Mouse (Mus musculus): ENCODE data around the gene Plekhm1.
"Not testable (repeated sequence)": the region's sequence is repeated elsewhere in the genome, so short reads cannot be mapped to it uniquely, and the experiment has no call there.

Gene Plekhm1

GRCm38 (mm10) chr11:103339414-103340119, 72.9 kb downstream of the Plekhm1 start:
- no peak for DNase-seq (ENCODE audit: low spot score in 2 of 2)

GRCm38 (mm10) chr11:103338671-103339070, 73.8 kb downstream of the Plekhm1 start:
- no peak for DNase-seq (ENCODE audit: low spot score in 2 of 2)

DNA sequence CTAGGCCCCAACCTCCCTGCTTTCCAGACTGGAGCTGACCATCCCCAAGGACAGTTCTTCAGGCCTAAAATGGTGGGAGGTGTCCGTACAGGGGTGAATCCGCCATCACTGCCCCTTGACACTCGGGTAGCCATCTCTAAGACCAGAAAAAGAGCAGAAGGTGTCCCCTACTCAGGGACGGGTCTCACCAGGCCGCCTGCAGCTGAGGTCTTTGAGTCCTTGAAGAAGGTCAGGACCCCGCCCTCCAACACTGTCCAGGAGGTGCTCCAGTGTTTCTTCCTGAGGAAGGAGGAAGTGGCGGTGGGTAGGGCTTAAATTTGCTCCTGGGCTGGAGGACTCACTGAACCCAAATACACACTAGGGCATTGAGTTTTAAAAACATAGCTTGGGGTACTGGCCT, 74.4 kb downstream of the Plekhm1 start:
- DNase-seq (ENCODE audit: low spot score in 2 of 2), result no peak

- no peak for DNase-seq (ENCODE audit: low spot score in 2 of 2)
These were observed 75.3 kb downstream of the Plekhm1 start for GRCm38 (mm10) chr11:103337180-103337579.

- no peak for DNase-seq (ENCODE audit: low spot score in 2 of 2)
These were observed 76.9 kb downstream of the Plekhm1 start for GRCm38 (mm10) chr11:103335561-103335960.

- DNase-seq (ENCODE audit: low spot score in 2 of 2), result no peak
These were observed 77.6 kb downstream of the Plekhm1 start for GRCm38 (mm10) chr11:103334925-103335324.

DNA sequence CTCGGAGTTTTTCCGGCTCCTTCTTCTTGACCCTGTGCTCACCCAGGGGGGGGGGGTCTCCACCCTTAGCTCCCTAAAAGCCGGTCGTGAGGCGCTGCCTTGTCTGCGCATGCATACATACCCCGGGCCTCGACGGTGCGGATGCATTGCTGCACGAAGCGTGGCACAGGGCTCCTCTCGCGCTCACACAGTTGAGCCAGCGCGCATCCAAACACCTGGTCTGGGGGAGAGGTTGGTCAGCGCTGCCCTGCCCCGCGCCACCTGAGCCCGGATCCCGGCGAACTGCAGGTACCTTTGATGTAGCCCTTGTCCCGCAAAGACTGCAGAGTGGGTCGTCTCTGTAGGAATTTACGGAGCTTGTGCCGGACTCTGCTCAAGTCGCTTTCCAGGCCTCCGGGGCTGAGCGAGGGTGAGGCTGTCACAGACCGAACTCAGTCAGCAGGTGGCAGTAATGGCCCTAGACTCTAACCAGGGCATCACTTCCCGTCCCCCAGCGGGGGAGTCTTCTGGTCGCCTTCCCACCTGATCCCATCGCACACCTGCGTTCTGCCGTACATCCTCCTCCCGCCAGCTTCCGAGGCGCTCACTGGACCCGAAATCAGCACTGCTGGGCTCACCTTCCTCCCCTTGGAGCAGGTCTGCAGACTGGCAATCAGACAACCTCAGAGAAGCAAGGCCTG, 78.6 kb downstream of the Plekhm1 start:
- peak in 1 of 2 experiments; percentile 39 for DNase-seq (ENCODE audit: low spot score in 2 of 2)

DNA sequence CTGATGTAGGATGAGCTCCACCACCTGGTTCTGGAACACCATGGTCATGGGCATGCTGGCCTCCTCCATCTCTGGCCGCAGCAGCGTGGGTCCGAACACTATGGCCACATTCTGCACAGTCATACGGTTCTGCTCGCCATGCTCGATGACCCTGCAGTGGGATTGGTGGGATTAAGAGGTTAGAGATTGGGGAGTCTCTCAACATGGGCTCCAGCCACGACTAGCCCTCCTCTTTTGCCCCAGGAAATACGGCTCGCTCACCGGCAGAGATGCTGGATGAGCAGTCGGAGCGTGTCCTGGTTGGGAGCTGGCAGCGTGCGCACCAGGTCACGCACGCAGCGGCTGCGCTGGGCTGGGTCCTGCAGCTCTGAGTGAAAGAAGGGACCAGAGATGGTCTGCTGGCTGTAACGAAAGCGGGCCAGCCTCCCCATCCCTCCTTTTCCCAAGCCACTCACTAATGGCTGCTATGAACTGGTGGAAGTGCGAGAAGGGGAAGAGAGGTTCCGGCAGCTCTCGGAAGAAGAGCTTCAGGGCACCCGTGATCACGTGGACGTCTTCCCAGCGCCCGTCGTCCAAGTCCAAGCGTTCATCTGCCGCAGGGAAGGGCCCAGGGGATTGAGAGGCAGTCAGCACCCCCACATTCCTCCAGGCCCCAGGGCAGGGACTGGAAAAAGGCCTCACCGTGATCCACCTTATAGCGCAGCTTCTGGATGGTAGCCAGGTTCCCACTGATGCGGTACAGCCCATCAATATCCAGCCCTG, 79.4 kb downstream of the Plekhm1 start:
- DNase-seq (ENCODE audit: low spot score in 2 of 2), result no peak

DNA sequence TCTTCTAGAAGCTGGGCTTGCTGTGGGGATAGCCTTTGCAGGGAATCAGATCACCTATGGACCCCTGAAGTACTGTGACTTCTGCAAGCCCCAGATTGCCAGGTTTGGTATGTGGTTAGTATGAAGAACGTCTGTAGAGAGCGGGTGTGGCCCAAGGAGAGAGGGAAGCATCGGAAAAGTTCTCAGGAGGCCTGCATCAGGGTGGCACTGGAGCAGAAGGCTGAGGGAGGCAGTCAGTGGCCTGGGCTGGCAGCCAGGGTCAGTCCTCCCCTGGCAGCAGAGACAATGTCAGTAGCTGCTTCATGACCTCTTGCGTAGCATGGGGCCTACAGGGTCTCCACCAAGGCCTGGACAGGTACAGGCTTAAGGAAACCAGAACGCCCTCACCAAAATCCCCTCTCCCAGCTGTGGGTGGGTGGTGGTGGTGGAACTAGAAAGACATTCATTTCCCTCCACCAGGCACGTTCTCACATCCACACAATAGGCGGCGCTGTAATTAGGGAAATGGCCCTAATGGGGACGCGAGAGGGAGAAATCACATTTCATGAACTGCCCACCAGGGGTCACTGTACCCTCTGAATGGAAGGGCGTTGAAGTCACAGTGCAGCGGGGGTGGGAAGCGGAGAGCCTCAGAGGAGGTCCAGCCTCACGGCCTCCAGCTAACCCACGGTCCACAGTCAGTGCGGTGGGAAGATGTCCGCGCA, 80.1 kb downstream of the Plekhm1 start:
- DNase-seq (ENCODE audit: low spot score in 2 of 2), result peak; percentile 63 to 77

DNA sequence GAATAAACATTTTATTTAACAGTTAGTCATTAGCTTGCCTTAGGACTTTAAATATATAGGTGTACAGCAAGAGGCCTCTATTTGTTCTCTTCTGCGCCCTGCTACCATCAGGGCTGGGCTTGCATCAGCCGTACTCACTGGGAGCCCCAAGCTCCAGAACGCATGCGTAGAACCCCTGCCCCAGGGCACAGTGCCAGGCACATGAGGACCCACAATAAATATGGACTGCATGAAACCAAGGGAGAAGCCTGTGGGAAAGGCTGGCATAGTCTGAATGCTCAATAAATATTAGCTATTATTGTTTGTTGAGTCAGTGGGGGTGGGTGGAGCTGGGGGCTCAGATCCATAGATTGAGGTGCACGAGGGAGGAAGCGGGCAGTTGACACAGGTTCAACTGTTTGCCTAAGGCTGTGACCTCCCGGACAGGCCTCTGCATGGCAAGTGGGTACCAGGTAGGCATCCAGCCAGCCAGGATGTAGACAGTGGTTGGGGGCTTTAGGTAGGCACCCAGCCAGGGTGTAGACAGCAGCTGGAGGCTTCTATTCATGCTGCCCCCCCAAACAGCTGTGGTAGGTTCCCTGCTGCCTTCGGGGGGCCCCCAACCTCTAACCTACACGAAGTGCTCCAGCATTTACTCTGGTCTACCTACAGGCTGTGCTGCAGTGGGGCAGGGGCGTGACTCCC, 80.8 kb downstream of the Plekhm1 start:
- DNase-seq (ENCODE audit: low spot score in 2 of 2), result no peak

DNA sequence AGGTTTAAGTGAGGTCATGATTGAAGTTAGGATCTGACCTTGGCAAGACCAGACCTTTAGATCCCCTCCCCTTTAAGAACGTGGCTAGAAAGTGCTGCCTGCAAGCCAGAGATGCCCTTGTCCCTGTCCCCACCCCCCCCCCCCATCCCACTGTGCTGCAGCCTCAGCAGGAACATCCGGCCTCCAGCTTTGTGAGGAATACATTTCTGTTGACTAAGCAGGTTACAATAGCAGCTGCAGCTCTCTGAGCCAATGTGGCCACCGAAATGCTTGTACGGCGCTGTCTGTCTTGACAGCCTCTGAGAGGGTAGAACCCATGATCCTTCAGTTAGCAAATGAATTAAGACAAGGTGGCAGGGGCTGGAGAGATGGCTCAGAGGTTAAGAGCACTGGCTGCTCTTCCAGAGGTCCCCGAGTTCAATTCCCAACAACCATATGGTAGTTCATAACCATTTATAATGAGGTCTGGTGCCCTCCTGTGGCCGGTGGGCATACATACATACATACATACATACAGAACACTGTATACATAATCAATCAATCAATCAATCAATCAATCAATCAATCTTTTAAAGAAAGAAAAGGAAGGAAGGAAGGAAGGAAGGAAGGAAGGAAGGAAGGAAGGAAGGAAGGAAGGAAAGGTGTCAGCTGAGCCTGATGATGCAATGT, 81.7 kb downstream of the Plekhm1 start:
- DNase-seq (ENCODE audit: low spot score in 2 of 2), result no peak

DNA sequence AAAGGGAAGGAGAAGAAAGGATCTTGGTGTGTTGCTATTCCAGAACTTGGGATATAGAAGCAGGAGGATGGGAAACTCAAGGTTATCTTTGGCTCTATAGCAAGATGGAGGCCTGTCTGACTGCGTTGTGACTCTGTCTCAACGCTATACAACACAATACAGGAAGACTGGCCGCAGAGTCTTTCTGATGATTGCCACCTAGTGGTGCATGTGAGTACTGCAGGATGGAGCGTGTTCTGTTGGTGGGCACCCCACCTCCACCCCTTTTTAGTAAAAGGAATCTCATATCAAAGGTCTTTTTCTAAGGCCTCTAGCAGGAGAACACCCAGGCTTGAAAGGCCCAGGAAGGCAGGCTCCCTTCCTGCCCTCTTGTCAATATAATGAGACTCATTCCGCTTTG, 85.5 kb downstream of the Plekhm1 start:
- peak; percentile 44 to 76 for DNase-seq (ENCODE audit: low spot score in 2 of 2)

DNA sequence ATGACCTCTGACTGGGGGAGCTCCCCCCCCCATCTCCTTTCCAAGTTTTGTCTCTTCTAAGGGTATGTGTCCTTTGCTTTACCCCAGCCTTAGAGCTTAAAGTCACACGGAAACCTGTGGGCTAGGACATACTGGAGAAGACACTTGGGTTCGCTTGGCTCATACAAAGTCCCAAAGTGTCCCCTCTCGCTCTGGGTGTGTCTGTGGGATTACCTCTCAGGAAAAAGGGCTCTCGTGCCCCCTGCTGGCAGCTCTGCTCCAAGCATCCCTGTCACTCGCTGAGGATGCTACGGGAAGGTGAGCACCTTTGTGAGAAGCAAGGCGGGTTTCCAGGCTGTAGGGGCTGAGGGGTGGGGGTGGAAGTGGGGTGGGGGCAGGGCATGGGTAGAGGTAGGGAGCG, 87.3 kb downstream of the Plekhm1 start:
- peak in 1 of 2 experiments; percentile 61 for DNase-seq (ENCODE audit: low spot score in 2 of 2)

- DNase-seq (ENCODE audit: low spot score in 2 of 2), result no peak
These were observed 87.8 kb downstream of the Plekhm1 start for GRCm38 (mm10) chr11:103324723-103325122.

- not testable (repeated sequence) for DNase-seq (ENCODE audit: low spot score in 2 of 2)
These were observed 89.7 kb downstream of the Plekhm1 start for GRCm38 (mm10) chr11:103322832-103323231.

GRCm38 (mm10) chr11:103320646-103321045, 91.8 kb downstream of the Plekhm1 start:
- DNase-seq (ENCODE audit: low spot score in 2 of 2), result no peak

DNA sequence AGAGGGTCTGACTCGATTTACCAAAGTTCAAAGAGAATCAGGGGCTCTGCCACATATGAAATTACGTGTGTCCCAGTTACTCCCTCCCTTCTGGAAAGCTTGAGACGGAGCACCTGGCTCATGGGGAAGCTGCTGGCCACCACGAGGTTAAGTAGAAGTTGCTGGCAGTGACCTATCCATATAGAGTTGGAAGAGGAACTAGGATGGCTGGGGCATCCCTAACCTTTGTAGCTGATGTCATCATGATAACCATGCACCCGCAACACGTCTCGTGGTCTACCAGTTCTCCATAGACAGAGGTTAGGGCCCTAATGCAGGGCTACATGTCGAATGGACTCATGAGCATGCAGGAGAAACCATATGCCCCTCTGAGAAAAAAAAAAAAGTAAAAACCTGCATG, 92.3 kb downstream of the Plekhm1 start:
- DNase-seq (ENCODE audit: low spot score in 2 of 2), result no peak

- DNase-seq (ENCODE audit: low spot score in 2 of 2), result no peak
These were observed 94.4 kb downstream of the Plekhm1 start for GRCm38 (mm10) chr11:103318042-103318441.

- DNase-seq (ENCODE audit: low spot score in 2 of 2), result no peak
These were observed 97.1 kb downstream of the Plekhm1 start for GRCm38 (mm10) chr11:103315379-103315778.

- DNase-seq (ENCODE audit: low spot score in 2 of 2), result no peak
These were observed 97.6 kb downstream of the Plekhm1 start for GRCm38 (mm10) chr11:103314736-103315374.

Data from frontal cortex, postnatal 10 days (tissue).